Mouse (Mus musculus) cerebellum, adult 18-20 months (tissue): Measurements from ENCODE around the gene Olfr92.
"Not testable (repeated sequence)": the region's sequence is repeated elsewhere in the genome, so short reads cannot be mapped to it uniquely, and the experiment has no call there.

Experiments
- DNase-seq, 2 experiments: peaks; one replicate each; pipeline ENCODE4 v3.0.0; 2021

Olfr92 gene

DNA sequence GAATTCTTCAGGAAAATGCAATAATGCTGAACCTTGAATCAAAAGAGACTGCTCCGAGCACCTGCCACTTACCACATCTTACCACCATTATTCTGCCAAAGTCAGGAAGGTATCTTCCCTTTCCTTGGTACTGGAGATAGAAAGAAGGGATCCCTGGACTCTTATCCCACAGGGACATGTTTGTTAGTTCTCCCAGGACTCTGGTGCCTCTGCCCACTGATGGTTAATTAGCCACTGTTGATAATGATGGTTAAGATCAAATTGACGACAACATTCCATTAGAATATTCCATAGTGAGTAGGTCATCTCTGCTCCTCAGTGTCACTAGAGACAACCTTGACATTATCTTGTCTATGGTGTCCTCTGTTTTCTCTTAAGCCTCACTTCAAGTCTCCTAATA lies at the start of gene Olfr92:
Olfr92 (minus strand) TSS at position 101 of the 400 bp plus-strand sequence.
- DNase-seq: no peak

DNA sequence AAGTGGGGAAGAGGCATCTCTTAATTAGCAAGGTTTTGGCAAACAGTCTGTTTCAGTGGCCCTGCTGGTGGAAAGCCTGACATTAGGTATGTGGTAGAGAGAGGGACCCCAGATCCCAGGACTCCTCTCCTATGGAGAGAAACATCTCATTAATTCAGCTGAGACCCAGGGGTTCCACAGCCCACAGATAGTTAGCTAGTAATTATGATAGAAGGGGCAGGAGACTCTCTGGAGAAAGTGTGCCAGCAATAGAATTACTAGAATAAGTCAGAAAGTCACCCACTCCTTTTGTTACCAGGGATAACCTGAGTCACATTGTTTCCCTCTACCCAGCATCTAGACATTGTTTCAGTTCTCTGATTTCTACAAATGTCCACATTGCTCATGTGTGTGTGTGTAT lies 41.5 kb upstream of the Olfr92 start, which contains the start of gene Olfr93:
Olfr93 (minus strand) TSS at position 101 of the 400 bp plus-strand sequence.
- no peak for DNase-seq

DNA sequence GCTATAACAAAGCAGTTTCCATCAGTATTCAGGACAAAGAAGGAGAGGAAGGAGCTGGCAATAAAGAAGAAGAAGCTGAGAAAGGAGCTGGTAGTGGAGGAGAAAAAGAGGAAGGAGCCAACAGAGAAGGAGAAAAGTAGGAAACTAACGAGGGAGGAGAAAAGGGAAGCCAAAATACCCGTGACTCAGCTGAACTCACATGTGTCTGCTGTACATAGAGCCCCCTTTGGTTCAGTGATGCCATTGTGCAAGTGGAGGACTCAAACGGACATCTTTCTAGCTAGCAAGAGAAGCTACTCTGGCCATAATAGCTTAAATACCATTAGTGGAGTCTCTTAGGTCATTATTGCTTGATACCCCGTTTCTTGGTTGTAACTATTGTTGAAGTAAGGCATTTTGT lies 11.5 kb upstream of the Olfr92 start:
- DNase-seq: not testable (repeated sequence)

DNA sequence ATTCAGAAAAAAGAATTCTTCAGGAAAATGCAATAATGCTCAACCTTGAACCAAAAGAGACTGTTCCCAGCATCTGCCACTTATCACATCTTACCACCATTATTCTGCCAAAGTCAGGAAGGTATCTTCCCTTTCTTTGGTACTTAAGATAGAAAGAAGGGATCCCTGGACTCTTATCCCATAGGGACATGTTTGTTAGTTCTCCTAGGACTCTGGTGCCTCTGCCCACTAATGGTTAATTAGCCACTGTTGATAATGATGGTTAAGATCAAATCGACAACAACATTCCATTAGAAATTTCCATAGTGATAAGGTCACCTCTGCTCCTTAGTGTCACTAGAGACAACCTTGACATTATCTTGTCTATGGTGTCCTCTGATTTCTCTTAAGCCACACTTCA lies 21.7 kb downstream of the Olfr92 start, which contains the start of gene Olfr91:
Olfr91 (minus strand) TSS at position 101 of the 400 bp plus-strand sequence.
- no peak for DNase-seq

DNA sequence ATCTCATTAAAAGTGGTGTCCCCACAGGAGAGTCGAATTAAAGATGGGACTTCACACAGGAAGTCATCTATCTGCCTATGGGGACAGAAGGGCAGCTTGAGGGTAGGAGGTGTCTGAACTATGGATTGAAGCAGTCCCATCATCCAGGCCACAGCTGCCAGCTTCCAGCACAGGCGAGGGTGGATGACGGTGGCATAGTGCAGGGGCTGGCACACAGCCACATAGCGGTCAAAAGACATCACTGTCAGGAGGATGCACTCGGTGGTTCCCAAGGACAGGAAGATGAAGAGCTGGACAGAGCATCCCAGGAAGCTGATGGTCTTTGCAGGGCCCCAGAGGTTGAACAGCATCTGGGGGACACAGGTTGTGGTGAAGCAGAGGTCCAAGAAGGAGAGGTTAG lies 26.6 kb downstream of the Olfr92 start:
- no peak for DNase-seq

DNA sequence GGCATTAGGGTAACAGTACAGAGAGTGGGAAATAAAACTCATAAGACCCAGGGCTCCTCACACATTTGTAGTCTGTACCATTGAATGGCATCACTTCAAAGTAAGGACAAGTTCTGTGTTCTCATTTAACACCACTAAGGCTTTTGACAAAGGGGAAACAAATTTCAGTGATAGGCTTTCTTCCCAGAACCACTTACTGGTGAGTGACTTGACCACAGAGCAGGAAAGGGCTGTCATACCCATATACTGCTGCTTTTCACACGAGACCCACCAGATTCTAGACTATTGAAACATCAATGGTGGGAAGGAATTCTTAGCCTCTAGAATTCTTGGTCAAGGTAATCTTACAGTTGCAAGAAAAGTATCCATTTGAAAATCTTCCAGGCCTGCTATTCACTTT lies 27.7 kb downstream of the Olfr92 start:
- no peak for DNase-seq

DNA sequence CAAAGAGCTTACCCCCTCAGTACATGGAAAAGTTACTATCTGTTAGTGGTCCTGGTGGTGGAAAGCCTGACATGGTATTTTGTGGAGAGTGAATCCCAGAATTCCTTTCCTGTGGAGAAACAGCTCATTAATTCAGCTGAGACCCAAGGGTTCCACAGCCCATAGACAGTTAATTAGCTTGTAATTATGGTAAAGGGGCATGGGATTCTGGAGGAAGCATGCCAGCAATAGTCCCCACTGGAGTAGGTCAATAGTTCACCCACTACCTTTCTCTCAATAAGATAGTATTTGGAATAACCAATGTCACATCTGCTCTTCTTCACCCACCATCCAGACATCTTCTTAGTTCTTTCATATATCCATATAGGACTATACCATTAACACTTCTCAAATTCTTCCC lies 31.5 kb downstream of the Olfr92 start, which contains the start of gene Olfr90:
Olfr90 (minus strand) TSS at position 101 of the 400 bp plus-strand sequence.
- no peak for DNase-seq

DNA sequence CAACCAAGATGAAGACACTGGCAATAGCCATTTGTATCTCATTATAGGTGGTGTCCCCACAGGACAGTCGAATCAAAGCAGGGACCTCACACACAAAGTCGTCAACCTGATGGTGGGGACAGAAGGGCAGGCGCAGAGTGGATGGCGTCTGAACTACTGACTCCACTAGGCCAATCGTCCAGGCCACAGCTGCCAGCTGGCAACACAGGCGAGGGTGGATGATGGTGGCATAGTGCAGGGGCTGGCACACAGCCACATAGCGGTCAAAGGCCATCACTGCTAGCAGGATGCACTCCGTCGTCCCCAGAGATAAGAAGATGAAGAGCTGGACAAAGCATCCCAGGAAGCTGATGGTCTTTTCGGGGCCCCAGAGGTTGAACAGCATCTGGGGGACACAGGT lies 34.3 kb downstream of the Olfr92 start:
- no peak for DNase-seq

DNA sequence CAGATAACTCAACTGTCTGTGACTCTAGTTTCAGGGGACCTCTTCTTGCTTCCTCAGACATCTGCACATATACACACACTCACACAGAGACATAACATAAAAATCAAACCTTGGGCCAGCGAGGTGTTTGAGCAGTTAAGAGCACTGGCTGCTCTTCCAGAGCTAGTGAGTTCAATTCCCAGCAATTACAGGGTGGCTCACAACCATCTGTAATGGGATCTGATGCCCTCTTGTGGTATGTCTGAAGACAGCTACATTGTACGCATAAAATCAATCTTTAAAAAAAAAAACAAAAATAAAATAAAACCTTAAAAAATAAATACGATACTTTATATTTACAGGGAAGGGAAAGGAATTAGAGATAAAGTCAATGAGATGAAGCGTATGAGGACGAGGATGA lies 35.3 kb downstream of the Olfr92 start:
- DNase-seq: no peak

DNA sequence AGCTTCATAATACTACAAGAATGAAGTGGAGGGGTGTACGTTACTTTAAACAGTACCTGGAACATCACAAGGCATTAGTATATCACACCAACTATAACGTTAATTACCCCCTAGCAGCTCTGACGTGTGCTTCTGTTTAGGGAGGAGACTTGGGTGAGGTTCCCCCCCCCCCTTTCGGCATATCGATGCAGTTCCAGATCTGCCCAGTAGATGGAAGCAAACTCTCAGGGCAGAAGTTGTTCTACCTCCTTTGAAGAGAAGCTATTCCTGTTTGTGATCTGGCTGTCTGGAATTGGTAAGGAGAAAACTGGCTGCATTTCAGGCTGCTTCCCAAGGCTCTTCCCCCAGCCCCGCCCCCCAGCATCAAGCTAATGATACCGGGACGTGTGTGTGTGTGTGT lies 36.6 kb downstream of the Olfr92 start:
- peak; percentile 45 to 56 for DNase-seq

DNA sequence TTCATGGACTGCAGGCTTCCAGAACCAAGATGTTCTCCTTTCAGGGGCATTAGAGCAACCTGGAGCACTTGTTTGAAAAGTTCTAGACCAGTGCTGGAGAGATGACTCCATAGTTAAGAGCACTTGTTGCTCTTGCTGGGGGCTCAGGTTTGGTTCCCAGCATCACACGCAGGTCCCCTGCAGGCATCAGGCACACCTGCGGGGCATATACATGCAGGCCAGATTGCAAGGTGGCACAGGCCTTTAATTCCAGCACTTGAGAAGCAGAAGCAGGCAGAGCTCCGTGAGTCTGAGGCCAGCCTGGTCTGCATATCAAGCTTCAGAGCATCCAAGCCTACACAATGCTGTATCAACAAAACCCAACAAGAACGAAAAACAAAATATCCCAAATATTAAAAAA lies 38.2 kb downstream of the Olfr92 start:
- peak in 1 of 2 experiments; percentile 4 for DNase-seq

DNA sequence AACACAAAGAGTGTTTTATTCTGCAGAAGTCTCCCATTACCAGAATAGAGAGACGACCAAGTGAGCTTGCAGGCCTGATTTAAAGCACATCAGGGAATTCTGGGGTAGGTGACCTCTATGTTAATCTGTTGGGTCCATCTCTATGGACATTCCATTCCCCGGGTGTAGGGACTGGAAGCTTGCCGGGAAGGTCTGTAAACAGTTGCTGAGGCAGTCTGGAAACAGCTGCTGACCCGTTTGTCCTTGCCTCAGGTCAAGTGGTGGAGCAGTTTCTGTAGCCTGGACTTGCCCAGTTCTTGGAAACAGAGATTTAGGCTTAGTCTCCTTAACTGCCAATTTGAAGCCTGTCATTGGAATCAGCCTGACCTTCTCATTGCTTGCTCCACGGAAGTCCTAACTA lies 39.8 kb downstream of the Olfr92 start:
- DNase-seq: peak in 1 of 2 experiments; percentile 1

DNA sequence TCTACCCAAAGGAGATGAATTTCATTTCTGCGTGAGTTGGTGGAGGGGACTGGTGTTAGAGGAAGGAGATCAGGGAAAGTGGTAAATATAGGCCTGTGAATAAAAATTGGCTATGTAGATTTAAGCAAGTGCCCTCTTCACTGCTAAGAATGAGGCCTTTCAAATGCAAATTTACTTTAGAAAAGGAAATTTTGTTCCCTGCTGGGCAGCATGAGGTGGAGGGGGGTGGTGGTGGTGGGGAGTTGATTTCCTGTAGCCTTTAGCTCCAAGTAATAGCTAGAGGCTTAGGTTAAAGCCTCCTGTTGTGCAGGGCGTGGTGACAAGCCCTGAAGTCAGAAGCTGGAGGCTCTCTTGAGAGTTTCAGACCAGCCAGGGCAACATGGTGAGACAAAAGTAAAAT lies 40.9 kb downstream of the Olfr92 start:
- DNase-seq: peak in 1 of 2 experiments; percentile 1

DNA sequence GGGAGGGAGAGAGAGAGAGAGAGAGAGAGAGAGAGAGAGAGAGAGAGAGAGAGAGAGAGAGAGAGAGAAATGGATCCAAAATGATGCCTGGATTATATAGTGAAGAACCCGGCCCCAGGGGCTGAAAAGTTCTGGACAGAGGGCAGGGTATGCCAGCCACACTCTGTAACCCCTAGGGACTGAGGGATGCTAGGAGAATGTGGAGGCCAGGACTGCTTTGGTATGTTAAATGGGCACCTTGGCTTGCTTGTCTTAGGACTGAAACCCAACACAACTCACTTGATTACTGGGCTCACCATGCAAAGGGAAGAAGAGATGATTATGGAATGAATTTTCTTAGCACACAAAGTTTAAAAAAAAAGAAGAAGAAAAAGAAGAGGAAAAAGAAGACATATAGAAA lies 41.7 kb downstream of the Olfr92 start:
- no peak for DNase-seq

DNA sequence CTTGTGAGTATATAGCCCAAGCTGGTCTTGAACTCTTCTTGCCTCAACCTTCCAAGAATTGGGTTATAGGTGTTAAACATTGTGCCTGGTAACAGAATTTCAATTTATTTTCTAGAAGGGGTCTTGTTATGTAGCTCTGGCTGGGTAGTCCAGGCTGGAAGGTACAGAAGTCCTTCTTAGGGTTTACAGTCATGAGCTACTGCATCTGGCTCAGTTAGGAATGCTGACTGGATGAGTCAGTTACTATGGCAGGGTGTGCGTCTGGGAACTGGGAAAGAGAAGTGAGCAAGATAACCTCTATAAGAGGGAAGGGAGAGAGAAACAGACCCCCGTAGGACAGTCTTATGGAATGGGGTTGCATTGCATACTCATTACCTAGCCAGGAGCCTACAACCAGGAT lies 44.1 kb downstream of the Olfr92 start:
- peak in 1 of 2 experiments; percentile 1 for DNase-seq

DNA sequence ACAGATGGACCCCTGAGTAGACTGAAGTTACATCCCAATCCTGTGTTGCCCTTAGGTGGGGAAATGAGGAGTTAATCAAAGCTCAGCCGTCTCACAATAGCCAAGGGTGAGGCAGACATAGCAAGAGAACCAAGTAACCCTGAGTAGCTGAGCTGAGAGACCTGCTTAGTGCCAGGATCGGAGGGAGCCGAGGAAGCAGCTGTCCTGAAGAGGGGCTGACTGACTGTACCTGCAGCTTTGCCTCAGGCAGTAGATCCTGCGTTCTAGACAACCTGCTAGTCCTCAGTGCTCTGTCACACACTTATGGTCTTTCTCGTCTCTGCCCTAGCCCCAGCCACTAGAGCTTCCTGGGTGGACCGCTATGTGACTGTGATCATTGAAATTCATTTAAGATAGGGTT lies 44.7 kb downstream of the Olfr92 start:
- DNase-seq: peak in 1 of 2 experiments; percentile 3

DNA sequence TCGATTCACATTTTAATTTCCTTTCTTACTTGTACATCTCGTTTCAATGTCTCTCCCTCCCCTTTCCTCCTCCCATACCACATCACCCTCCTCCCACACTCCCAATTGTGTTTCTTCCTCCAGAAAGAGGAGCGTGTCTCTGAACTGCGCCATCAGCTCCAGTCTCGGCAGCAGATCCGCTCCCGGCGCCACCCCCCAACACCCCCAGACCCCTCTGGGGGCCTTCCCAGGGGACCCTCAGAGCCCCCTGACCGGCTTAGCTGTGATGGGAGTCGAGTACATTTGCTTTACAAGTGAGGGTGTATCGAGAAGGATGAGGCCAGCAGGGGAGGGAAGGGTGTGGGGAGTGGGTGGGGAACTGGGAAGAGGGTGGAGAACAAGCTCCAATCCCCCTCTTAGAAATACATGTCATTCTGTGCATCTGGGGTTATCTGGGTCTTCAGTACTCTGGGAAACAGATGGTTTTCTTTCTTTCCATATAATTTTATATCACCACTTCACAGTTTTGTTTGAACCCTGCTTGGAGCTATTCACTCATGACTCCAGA lies 47.1 kb downstream of the Olfr92 start:
- peak in 1 of 2 experiments; percentile 0 for DNase-seq

DNA sequence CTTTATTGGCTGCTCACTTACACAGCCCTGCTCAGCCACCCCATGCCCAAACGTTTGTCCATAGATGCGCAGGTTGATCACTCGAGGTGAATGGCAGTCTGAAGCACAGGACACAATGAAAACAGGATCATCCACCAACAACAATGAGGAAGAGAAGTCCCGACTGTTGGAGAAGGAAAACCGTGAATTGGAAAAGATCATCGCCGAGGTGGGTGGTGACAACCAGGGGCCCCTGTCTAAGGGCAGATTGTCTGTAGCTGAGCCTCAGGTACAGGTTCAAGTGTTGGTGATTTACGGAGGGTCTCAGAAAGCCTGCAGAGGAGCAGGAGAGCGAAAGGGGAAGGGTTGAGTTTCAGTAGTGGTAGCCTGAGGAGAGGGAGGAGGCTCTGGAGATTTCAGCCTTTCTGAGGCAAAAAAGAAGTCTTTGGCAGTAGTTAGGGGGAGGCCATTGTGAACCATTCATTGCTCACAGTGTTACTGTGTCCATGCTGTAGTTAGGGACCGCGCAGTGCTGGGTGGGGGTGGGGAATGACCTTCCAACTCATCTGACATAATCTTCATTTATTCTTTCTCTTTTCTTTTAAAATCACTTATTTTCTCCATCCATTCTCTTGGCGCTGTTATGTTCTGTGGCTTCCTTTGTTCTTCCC lies 47.7 kb downstream of the Olfr92 start:
- DNase-seq: no peak

DNA sequence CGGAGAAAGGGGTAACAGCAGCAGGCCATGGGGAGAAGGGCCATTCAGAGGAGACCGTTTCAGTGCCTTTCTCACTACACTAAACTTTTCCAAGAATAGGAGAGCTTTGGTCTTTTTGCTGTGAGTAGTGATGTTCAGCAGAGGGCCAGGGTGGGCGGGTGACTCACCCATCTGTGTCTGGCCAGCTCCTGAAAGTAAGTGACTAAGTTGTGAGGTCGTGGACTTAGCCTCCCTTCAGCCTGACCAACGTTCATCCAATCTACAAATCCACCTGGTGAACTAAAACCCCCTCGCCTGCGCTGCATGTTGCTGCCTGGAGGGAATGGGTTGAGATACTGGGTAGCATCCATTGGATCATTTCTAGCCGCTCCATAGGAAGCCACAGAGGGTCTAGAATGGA lies 49.8 kb downstream of the Olfr92 start:
- peak in 1 of 2 experiments; percentile 1 for DNase-seq

DNA sequence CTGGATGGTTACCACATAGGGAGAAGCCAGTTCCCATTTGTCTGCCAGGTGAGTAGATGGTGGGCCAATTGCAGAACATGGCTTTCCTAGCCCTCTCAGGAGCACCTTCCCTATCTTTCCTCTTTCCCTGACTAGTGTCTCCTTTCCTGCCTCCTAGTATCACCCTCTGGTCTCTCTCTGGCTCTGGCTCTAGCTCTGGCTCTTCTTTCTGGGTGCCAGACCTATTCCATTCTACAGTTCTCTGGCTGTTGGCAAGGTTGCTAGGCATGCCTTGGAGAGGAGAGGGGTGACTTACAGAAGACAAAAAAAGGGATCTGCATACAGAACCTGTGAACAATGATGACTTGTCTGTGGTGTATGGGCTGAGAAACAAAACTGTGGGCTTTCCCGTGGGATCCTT lies 52.0 kb downstream of the Olfr92 start:
- no peak for DNase-seq

DNA sequence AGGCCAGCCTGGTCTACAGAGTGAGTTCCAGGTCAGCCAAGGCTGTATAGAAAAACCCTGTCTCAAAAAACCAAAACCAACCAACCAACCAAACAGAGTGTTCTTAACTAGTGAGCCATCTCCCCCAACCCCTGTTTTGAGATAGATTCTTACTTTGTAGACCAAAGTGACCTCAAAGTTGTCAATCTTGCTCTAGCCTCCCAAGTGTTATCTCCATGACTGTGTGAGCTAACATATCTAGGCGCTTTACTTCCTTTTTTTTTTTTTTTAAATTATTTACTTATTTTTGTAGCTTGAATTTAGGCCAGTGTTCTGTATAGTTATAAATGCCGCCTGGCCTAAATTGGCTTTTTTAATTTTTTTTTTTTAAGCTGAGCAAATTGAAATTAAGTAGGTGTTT lies 53.9 kb downstream of the Olfr92 start:
- no peak for DNase-seq

DNA sequence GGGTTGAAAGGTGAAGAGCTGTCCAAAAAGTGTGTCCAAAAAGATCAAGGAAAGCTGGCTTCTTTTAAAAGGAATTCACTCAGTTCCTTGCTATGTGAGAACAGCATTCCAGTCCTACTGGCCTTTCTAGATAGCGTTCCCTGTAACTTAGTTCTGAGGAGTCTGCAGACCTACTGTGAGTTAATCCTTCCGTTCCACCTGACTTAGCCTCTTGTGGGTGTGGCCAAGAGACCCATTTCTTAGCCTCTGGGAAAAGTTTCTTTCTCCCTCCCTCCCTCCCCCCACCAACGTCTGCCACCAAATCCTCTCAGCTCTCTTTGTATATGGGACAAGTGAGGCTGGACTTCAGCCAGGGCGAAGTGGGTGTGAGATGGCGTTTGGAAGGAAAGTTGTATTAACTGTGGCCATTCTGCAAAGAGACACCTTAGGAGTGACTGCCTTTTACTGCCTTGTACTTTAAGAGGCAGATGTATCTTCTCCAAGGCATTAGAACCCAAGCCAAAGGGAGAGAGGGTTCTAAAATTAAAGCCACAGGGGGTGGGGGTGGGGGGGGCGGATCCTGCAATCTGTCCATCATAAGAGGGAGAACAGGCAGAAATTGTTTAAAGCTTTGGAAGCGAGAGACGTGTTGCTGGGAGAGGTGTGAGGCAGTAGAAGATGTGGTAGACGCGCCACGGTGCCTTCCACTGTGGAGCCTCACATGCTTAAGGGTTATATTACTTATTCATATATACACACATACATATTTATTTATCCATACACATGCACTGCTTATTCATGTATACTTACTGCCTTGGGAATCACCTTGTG lies 56.0 kb downstream of the Olfr92 start:
- DNase-seq: no peak

DNA sequence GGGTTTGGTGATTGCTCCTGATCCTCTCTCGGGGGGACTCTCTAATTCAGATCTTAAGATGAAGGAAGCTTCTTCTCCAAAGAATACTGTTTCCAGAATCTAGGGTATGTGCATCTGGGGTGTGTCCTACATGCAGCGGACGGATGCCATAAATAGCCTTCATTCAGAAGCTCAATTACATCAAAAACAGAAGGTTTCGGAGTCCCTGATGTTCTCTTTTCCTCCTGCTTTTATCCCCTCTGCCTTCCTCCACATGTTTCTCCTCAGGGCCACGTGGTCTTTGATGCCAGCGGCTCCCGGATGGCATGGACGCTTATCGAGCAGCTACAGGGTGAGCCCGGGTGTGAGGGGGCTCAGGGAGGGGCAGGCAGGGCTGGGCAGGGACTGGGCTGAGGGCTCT lies 56.8 kb downstream of the Olfr92 start:
- no peak for DNase-seq

DNA sequence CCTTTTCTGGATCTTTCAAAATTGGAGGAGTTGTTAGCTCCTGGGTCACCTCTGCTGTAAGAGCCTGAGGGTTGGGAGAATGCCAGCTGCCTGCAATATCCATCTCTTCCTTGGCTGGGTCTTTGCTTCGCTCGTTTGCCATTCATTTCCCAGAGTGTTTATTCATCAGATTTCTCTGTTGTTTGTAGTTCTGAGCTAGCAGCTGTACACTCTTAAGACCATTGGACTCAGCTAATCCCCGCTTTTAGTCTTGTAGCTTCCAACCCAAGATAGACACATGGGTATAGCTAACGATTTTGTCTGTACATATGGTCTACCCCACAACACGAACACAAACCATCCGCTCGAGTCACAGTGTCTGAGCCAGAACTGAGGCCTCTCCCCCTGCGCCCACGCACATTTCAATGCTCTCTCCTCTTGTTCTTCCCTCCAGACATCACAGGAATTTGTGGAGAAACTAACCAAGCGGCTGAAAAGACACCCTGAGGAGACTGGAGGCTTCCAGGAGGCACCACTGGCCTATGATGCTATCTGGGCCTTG lies 57.7 kb downstream of the Olfr92 start:
- DNase-seq: no peak
